In the genomic region with DNA sequence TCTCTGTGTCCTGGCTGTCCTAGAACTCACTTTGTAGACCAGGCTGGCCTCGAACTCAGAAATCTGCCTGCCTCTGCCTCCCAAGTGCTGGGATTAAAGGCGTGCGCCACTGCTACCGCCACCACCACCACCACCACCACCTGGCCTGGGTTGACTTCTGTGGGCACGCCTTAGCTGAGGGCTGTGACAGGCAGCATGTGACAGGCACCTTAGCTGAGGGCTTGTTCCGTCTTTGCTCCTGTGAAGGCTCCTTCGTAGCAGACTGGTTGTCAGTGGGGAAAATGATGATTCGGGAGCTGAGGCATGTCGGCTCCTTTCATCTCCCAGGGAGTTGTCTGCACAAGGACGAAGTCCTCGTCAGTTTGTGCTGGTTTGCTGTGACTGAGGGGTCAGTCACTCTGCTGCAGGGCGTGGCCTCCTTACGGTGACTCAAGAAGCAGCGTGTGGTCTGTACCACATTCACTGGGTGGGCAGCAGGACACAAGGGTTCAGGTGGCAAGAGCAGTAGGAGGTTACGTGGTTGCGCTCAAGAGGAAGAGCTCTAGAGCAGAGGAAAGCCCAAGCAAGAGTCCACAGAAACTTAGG, we compare ENCODE assay signal across 19 mouse cellular contexts. TPM values are rescaled to one million over a fixed set of nuclear protein-coding genes. Genes with fewer than 3 reads are reported as not detected.
DNase-seq lines count a peak whose midpoint lies in the region; ATAC-seq and TF ChIP-seq lines count a peak whose summit lies in the region.
"Had no signal": no experiment of that assay in that cellular context is flagged by ENCODE, and none has a peak within 500 bp of the region (broad histone marks: within the 10 kb centered on the region; RNA-seq: fewer than 3 reads in every experiment).

No protein-coding gene starts in this region.

- H3K4me3 ChIP-seq in heart, embryonic 13.5 days = no peak overlapping the region
- H3K4me3 ChIP-seq in lung, embryonic 14.5 days (ENCODE audit: low read depth, low read length) = no peak overlapping the region
- no peak overlapping the region for H3K4me3 ChIP-seq in stomach, embryonic 16.5 days (replicated peaks; ENCODE audit: low read length)
- H3K4me3 ChIP-seq: embryonic facial prominence, embryonic 12.5 days; forebrain, embryonic 15.5 days; lung, embryonic 15.5 days; neural tube, embryonic 15.5 days had no signal

- H3K4me1 ChIP-seq in heart, embryonic 13.5 days = peaks cover 8% of the 10 kb centered on the region
- H3K4me1 ChIP-seq in lung, embryonic 14.5 days (ENCODE audit: insufficient read depth) = no peaks in the 10 kb centered on the region
- no peaks in the 10 kb centered on the region; the same call in 1 of the 2 replicates for H3K4me1 ChIP-seq in stomach, embryonic 16.5 days (ENCODE audit: control insufficient read depth, insufficient read depth, low read length)
- H3K4me1 ChIP-seq: embryonic facial prominence, embryonic 12.5 days; forebrain, embryonic 15.5 days; lung, embryonic 15.5 days; neural tube, embryonic 15.5 days had no signal

- intact Hi-C loops in heart, postnatal 14 days (cut with DNase I) = loop anchor here (5.0 kb wide), 1 partner anchor 55 kb away; no protein-coding TSS in a partner anchor

- no peak for ATAC-seq in heart, embryonic 13.5 days (ENCODE audit: extremely low read depth, insufficient number of reproducible peaks, low FRiP score, low TSS enrichment)
- ATAC-seq in lung, embryonic 14.5 days (ENCODE audit: insufficient read depth) = no peak
- no peak for ATAC-seq in stomach, embryonic 16.5 days (ENCODE audit: insufficient read depth, low FRiP score)
- ATAC-seq: forebrain, embryonic 15.5 days; hindbrain, postnatal 0 days; midbrain, embryonic 16.5 days had no signal

- no peaks in the 10 kb centered on the region for H3K9me3 ChIP-seq in heart, embryonic 13.5 days
- no peaks in the 10 kb centered on the region for H3K9me3 ChIP-seq in lung, embryonic 14.5 days (ENCODE audit: low read depth, low read length)
- no peaks in the 10 kb centered on the region for H3K9me3 ChIP-seq in stomach, embryonic 16.5 days (replicated peaks; ENCODE audit: control insufficient read depth, low read length)
- H3K9me3 ChIP-seq: embryonic facial prominence, embryonic 12.5 days; forebrain, embryonic 15.5 days; lung, embryonic 15.5 days; neural tube, embryonic 15.5 days had no signal

- no peak for DNase-seq in heart, postnatal 14 days
- DNase-seq in lung, embryonic 14.5 days = no peak
- no peak for DNase-seq in lung, adult 18-20 months
- peak; percentile 10 for DNase-seq in kidney, postnatal 14 days
- no peak for DNase-seq in urinary bladder, adult 18-20 months (ENCODE audit: low spot score in 2 of 2)
- DNase-seq in right cerebral cortex, postnatal 36 days (ENCODE audit: low spot score in 2 of 2) = no peak
- DNase-seq: cerebellum, adult 9-11 months; right cerebral cortex, postnatal 25 days had no signal

- 89% methylated on average over 16 of the region's 16 CpGs for WGBS in heart, embryonic 13.5 days
- 94% methylated on average over 16 of the region's 16 CpGs for WGBS in lung, embryonic 14.5 days
- WGBS in stomach, embryonic 16.5 days = 86% methylated on average over 16 of the region's 16 CpGs

- H3K9ac ChIP-seq in heart, embryonic 13.5 days = no peak overlapping the region
- H3K9ac ChIP-seq in lung, embryonic 14.5 days = no peak overlapping the region
- no peak overlapping the region for H3K9ac ChIP-seq in stomach, embryonic 16.5 days (ENCODE audit: low read length)
- H3K9ac ChIP-seq: embryonic facial prominence, embryonic 12.5 days; forebrain, embryonic 15.5 days; lung, embryonic 15.5 days; neural tube, embryonic 15.5 days had no signal

- H3K4me2 ChIP-seq in heart, embryonic 13.5 days = no peak overlapping the region
- H3K4me2 ChIP-seq in lung, embryonic 14.5 days = no peak overlapping the region
- no peak overlapping the region for H3K4me2 ChIP-seq in stomach, embryonic 16.5 days (ENCODE audit: low read depth, low read length)
- H3K4me2 ChIP-seq: embryonic facial prominence, embryonic 12.5 days; forebrain, embryonic 15.5 days; lung, embryonic 15.5 days; neural tube, embryonic 15.5 days had no signal

- peak overlapping the region; percentile 50; the same call in 1 of the 2 replicates for H3K27ac ChIP-seq in heart, embryonic 13.5 days (replicated peaks)
- H3K27ac ChIP-seq in lung, embryonic 14.5 days (ENCODE audit: low read depth) = peak overlapping the region; percentile 9; the same call in 1 of the 2 replicates
- peak overlapping the region; percentile 9 for H3K27ac ChIP-seq in stomach, embryonic 16.5 days (ENCODE audit: low read length)
- H3K27ac ChIP-seq: embryonic facial prominence, embryonic 12.5 days; forebrain, embryonic 15.5 days; hindbrain, postnatal 0 days; lung, embryonic 15.5 days; neural tube, embryonic 15.5 days had no signal

- no peak for TF ChIP-seq CTCF in lung, embryonic 14.5 days (IDR thresholded peaks at IDR 0.05; ENCODE audit: low read depth)

- peaks cover 97% of the 10 kb centered on the region for H3K36me3 ChIP-seq in heart, embryonic 13.5 days
- peaks cover 84% of the 10 kb centered on the region for H3K36me3 ChIP-seq in lung, embryonic 14.5 days (ENCODE audit: insufficient read depth)
- H3K36me3 ChIP-seq in stomach, embryonic 16.5 days (ENCODE audit: control insufficient read depth, insufficient read depth, low read length) = peaks cover 17% of the 10 kb centered on the region; the same call in 1 of the 2 replicates

- H3K27me3 ChIP-seq in heart, embryonic 13.5 days (replicated peaks) = no peaks in the 10 kb centered on the region
- H3K27me3 ChIP-seq in lung, embryonic 14.5 days (ENCODE audit: insufficient read depth, low read length) = no peaks in the 10 kb centered on the region
- H3K27me3 ChIP-seq in stomach, embryonic 16.5 days (ENCODE audit: control insufficient read depth, insufficient read depth, low read length) = no peaks in the 10 kb centered on the region
- H3K27me3 ChIP-seq: embryonic facial prominence, embryonic 12.5 days; forebrain, embryonic 15.5 days; lung, embryonic 15.5 days; neural tube, embryonic 15.5 days had no signal

RNA-seq across cellular contexts. Expression of gene Nsl1, which starts 9.6 kb away (rescaled TPM):
- polyA plus RNA-seq in heart, embryonic 13.5 days (2015; fragmentation: Nextera tagmentation; extraction: Ambion mirVana) = 12.4 and 14.0 TPM in 2 replicates
- total RNA-seq in heart, postnatal 14 days (2021) = 1 to 10 TPM in 1 of 2 experiments, under 1 TPM in 1; 0.65 to 1.4 TPM
- polyA plus RNA-seq in lung, embryonic 14.5 days (2014; fragmentation: Nextera tagmentation; extraction: Ambion mirVana) = 30.1 and 30.5 TPM in 2 replicates
- 15.6 and 17.9 TPM in 2 replicates for polyA plus RNA-seq in stomach, embryonic 16.5 days (2015; fragmentation: Nextera tagmentation; extraction: Ambion mirVana)

RNA-seq across cellular contexts. Expression of gene Tatdn3, which starts 9.7 kb away (rescaled TPM):
- polyA plus RNA-seq in heart, embryonic 13.5 days (2015; fragmentation: Nextera tagmentation; extraction: Ambion mirVana) = 15.8 and 17.5 TPM in 2 replicates
- 10 to 100 TPM; 14.4 to 20.7 TPM for total RNA-seq in heart, postnatal 14 days (2021)
- 12.7 and 15.2 TPM in 2 replicates for polyA plus RNA-seq in lung, embryonic 14.5 days (2014; fragmentation: Nextera tagmentation; extraction: Ambion mirVana)
- polyA plus RNA-seq in stomach, embryonic 16.5 days (2015; fragmentation: Nextera tagmentation; extraction: Ambion mirVana) = 14.1 and 15.1 TPM in 2 replicates

RNA-seq across cellular contexts. Expression of gene Batf3, which starts 25.2 kb away (rescaled TPM):
- 3.5 and 4.3 TPM in 2 replicates for polyA plus RNA-seq in heart, embryonic 13.5 days (2015; fragmentation: Nextera tagmentation; extraction: Ambion mirVana)
- not detected for total RNA-seq in heart, postnatal 14 days (2021)
- polyA plus RNA-seq in lung, embryonic 14.5 days (2014; fragmentation: Nextera tagmentation; extraction: Ambion mirVana) = 14.2 and 15.0 TPM in 2 replicates
- polyA plus RNA-seq in stomach, embryonic 16.5 days (2015; fragmentation: Nextera tagmentation; extraction: Ambion mirVana) = 8.0 and 8.4 TPM in 2 replicates

RNA-seq across cellular contexts. Expression of gene Spata45, which starts 36.0 kb away (rescaled TPM):
- polyA plus RNA-seq in heart, embryonic 13.5 days (2015; fragmentation: Nextera tagmentation; extraction: Ambion mirVana) = not detected in 2 replicates
- not detected for total RNA-seq in heart, postnatal 14 days (2021)
- polyA plus RNA-seq in lung, embryonic 14.5 days (2014; fragmentation: Nextera tagmentation; extraction: Ambion mirVana) = not detected in 2 replicates
- polyA plus RNA-seq in stomach, embryonic 16.5 days (2015; fragmentation: Nextera tagmentation; extraction: Ambion mirVana) = not detected in 2 replicates
- total RNA-seq: adrenal gland, adult 18-20 months; gastrocnemius, postnatal 4 days; hindbrain, postnatal 0 days had no signal
- polyA plus RNA-seq: embryonic facial prominence, embryonic 12.5 days; forebrain, embryonic 15.5 days; hindbrain, postnatal 0 days; lung, embryonic 15.5 days; midbrain, embryonic 16.5 days; neural tube, embryonic 15.5 days; thymus, postnatal 0 days had no signal

RNA-seq across cellular contexts. Expression of gene Flvcr1, which starts 46.5 kb away (rescaled TPM):
- 2.6 and 3.1 TPM in 2 replicates for polyA plus RNA-seq in heart, embryonic 13.5 days (2015; fragmentation: Nextera tagmentation; extraction: Ambion mirVana)
- total RNA-seq in heart, postnatal 14 days (2021) = 1 to 10 TPM; 6.4 to 7.0 TPM
- polyA plus RNA-seq in lung, embryonic 14.5 days (2014; fragmentation: Nextera tagmentation; extraction: Ambion mirVana) = 8.4 and 9.9 TPM in 2 replicates
- polyA plus RNA-seq in stomach, embryonic 16.5 days (2015; fragmentation: Nextera tagmentation; extraction: Ambion mirVana) = 3.5 and 5.1 TPM in 2 replicates
